Mouse (Mus musculus) forebrain, embryonic 15.5 days (tissue): ENCODE measurements at regions not wholly inside any gene's neighbourhood (a gene's known extent, or its start where the extent isn't known, plus 50 kb on each side); places are given as distances from the start of the nearest gene placed in this dataset.

ENCODE experiments used
- ATAC-seq: fragments of 200-750 bp; cut with Nextera tagmentation; replicated peaks from 2 replicates; pipeline ENCODE4 v1.8.0; 2017; ENCODE audit warnings: mild to moderate bottlenecking, moderate TSS enrichment, moderate library complexity
- H3K27ac ChIP-seq: fragments of 300-500 bp; sonication (generic); replicated peaks from 2 replicates; pipeline ENCODE4 v1.5.1; 2015; ENCODE audit warnings: mild to moderate bottlenecking, inconsistent platforms
- H3K27me3 ChIP-seq: fragments of 300-500 bp; sonication (generic); 2 replicates; pipeline ENCODE4 v1.6.1; 2015; ENCODE audit warnings: inconsistent platforms
- H3K36me3 ChIP-seq: fragments of 300-500 bp; sonication (generic); 2 replicates; pipeline ENCODE4 v1.6.1; 2015; ENCODE audit warnings: mild to moderate bottlenecking, inconsistent platforms
- H3K4me1 ChIP-seq: fragments of 300-500 bp; sonication (generic); 2 replicates; pipeline ENCODE4 v1.6.1; 2015; ENCODE audit warnings: inconsistent platforms
- H3K4me2 ChIP-seq: fragments of 300-500 bp; sonication (generic); replicated peaks from 2 replicates; pipeline ENCODE4 v1.6.1; 2015; ENCODE audit warnings: mild to moderate bottlenecking, inconsistent platforms
- H3K4me3 ChIP-seq: fragments of 300-500 bp; sonication (generic); 2 replicates; pipeline ENCODE4 v1.5.1; 2015; ENCODE audit warnings: mild to moderate bottlenecking, inconsistent platforms
- H3K9ac ChIP-seq: fragments of 300-500 bp; sonication (generic); replicated peaks from 2 replicates; pipeline ENCODE4 v1.6.1; 2015; ENCODE audit warnings: mild to moderate bottlenecking, inconsistent platforms
- H3K9me3 ChIP-seq: fragments of 300-500 bp; sonication (generic); 2 replicates; pipeline ENCODE4 v1.6.1; 2016; ENCODE audit warnings: inconsistent platforms
- WGBS: fragments of 180-500 bp; shearing (Covaris S2); methylation state at CpG from one replicate; pipeline ENCODE4 v1.1.7; 2015; ENCODE audit warnings: mixed read lengths; 5-methylcytosine and 5-hydroxymethylcytosine counted together

- Histone ChIP-seq H3K27ac (no peak overlapping the region), H3K27me3 (no peaks in the 10 kb centered on the region), H3K36me3 (no peaks in the 10 kb centered on the region), H3K4me3 (no peak overlapping the region), H3K9ac (no peak overlapping the region), H3K9me3 (no peaks in the 10 kb centered on the region), H3K4me2 (no peak overlapping the region), H3K4me1 (no peaks in the 10 kb centered on the region)
- 89% methylated on average over 1 of the region's 1 CpGs for WGBS
- ATAC-seq, result no peak
Observed at GRCm38 (mm10) chr15:93950441-93950840, 354.8 kb upstream of the Prickle1 start.

- no peak overlapping the region for H3K4me2 ChIP-seq
- H3K9me3 ChIP-seq, result no peaks in the 10 kb centered on the region
- H3K36me3 ChIP-seq, result no peaks in the 10 kb centered on the region
- no peak overlapping the region for H3K4me3 ChIP-seq
- no peaks in the 10 kb centered on the region for H3K4me1 ChIP-seq
- WGBS, result 82% methylated on average over 4 of the region's 4 CpGs
- no peaks in the 10 kb centered on the region for H3K27me3 ChIP-seq
- no peak overlapping the region for H3K9ac ChIP-seq
- no peak overlapping the region for H3K27ac ChIP-seq
- ATAC-seq, result no peak
Observed at GRCm38 (mm10) chr15:93948902-93949301, 353.2 kb upstream of the Prickle1 start.

- Histone ChIP-seq H3K27ac (no peak overlapping the region), H3K4me2 (no peak overlapping the region), H3K4me3 (no peak overlapping the region), H3K27me3 (no peaks in the 10 kb centered on the region), H3K4me1 (no peaks in the 10 kb centered on the region), H3K36me3 (no peaks in the 10 kb centered on the region), H3K9ac (no peak overlapping the region), H3K9me3 (no peaks in the 10 kb centered on the region)
- WGBS, result 86% methylated on average over 12 of the region's 12 CpGs
- ATAC-seq, result no peak
Observed at GRCm38 (mm10) chr15:93943545-93943944, 347.9 kb upstream of the Prickle1 start.

- Histone ChIP-seq H3K27ac (no peak overlapping the region), H3K4me1 (peaks cover 3% of the 10 kb centered on the region; the same call in 1 of the 2 replicates), H3K9me3 (no peaks in the 10 kb centered on the region), H3K4me3 (no peak overlapping the region), H3K27me3 (no peaks in the 10 kb centered on the region), H3K4me2 (no peak overlapping the region), H3K36me3 (no peaks in the 10 kb centered on the region), H3K9ac (no peak overlapping the region)
- 37% methylated on average over 5 of the region's 5 CpGs for WGBS
- ATAC-seq, result no peak
Observed at GRCm38 (mm10) chr15:93932971-93933496, 337.3 kb upstream of the Prickle1 start.

- Histone ChIP-seq H3K27ac (no peak overlapping the region), H3K4me1 (no peaks in the 10 kb centered on the region), H3K4me2 (no peak overlapping the region), H3K9ac (no peak overlapping the region), H3K27me3 (no peaks in the 10 kb centered on the region), H3K36me3 (no peaks in the 10 kb centered on the region), H3K4me3 (no peak overlapping the region), H3K9me3 (no peaks in the 10 kb centered on the region)
- WGBS, result 35% methylated on average over 6 of the region's 6 CpGs
- ATAC-seq, result no peak
Observed at GRCm38 (mm10) chr15:93926842-93927241, 331.2 kb upstream of the Prickle1 start.

- H3K4me1 ChIP-seq, result no peaks in the 10 kb centered on the region
- no peaks in the 10 kb centered on the region for H3K27me3 ChIP-seq
- H3K27ac ChIP-seq, result no peak overlapping the region
- no peaks in the 10 kb centered on the region for H3K9me3 ChIP-seq
- H3K4me2 ChIP-seq, result no peak overlapping the region
- H3K9ac ChIP-seq, result no peak overlapping the region
- H3K36me3 ChIP-seq, result no peaks in the 10 kb centered on the region
- no peak overlapping the region for H3K4me3 ChIP-seq
- ATAC-seq, result no peak
Observed at GRCm38 (mm10) chr15:93926262-93926661, 330.6 kb upstream of the Prickle1 start.

- Histone ChIP-seq H3K4me1 (no peaks in the 10 kb centered on the region), H3K9me3 (no peaks in the 10 kb centered on the region), H3K9ac (no peak overlapping the region), H3K27ac (no peak overlapping the region), H3K27me3 (no peaks in the 10 kb centered on the region), H3K4me2 (no peak overlapping the region), H3K36me3 (no peaks in the 10 kb centered on the region), H3K4me3 (no peak overlapping the region)
- WGBS, result 89% methylated on average over 6 of the region's 6 CpGs
- no peak for ATAC-seq
Observed at GRCm38 (mm10) chr15:93921457-93922234, 326.0 kb upstream of the Prickle1 start.

- Histone ChIP-seq H3K27me3 (no peaks in the 10 kb centered on the region), H3K9ac (no peak overlapping the region), H3K36me3 (no peaks in the 10 kb centered on the region), H3K9me3 (no peaks in the 10 kb centered on the region), H3K4me1 (no peaks in the 10 kb centered on the region), H3K27ac (no peak overlapping the region), H3K4me3 (no peak overlapping the region), H3K4me2 (no peak overlapping the region)
- 90% methylated on average over 5 of the region's 5 CpGs for WGBS
- ATAC-seq, result no peak
Observed at GRCm38 (mm10) chr15:93920996-93921395, 325.3 kb upstream of the Prickle1 start.

GRCm38 (mm10) chr15:93919577-93919976 lies 323.9 kb upstream of the Prickle1 start:
- WGBS, result 93% methylated on average over 6 of the region's 6 CpGs
- Histone ChIP-seq H3K9ac (no peak overlapping the region), H3K4me2 (no peak overlapping the region), H3K4me3 (no peak overlapping the region), H3K27ac (no peak overlapping the region), H3K9me3 (no peaks in the 10 kb centered on the region), H3K27me3 (no peaks in the 10 kb centered on the region), H3K4me1 (no peaks in the 10 kb centered on the region), H3K36me3 (no peaks in the 10 kb centered on the region)
- no peak for ATAC-seq

- Histone ChIP-seq H3K4me1 (no peaks in the 10 kb centered on the region), H3K4me3 (no peak overlapping the region), H3K4me2 (no peak overlapping the region), H3K9me3 (no peaks in the 10 kb centered on the region), H3K9ac (no peak overlapping the region), H3K27ac (no peak overlapping the region), H3K27me3 (no peaks in the 10 kb centered on the region), H3K36me3 (no peaks in the 10 kb centered on the region)
- ATAC-seq, result no peak
- WGBS, result 52% methylated on average over 3 of the region's 3 CpGs
Observed at GRCm38 (mm10) chr15:93916856-93917255, 321.2 kb upstream of the Prickle1 start.

GRCm38 (mm10) chr15:93913462-93913861 lies 317.8 kb upstream of the Prickle1 start:
- no peak for ATAC-seq
- WGBS, result 84% methylated on average over 5 of the region's 5 CpGs
- Histone ChIP-seq H3K27ac (no peak overlapping the region), H3K4me3 (no peak overlapping the region), H3K9me3 (no peaks in the 10 kb centered on the region), H3K36me3 (no peaks in the 10 kb centered on the region), H3K9ac (no peak overlapping the region), H3K4me1 (peaks cover 5% of the 10 kb centered on the region; the same call in 1 of the 2 replicates), H3K27me3 (no peaks in the 10 kb centered on the region), H3K4me2 (no peak overlapping the region)

- H3K9me3 ChIP-seq, result no peaks in the 10 kb centered on the region
- no peak for ATAC-seq
Observed at GRCm38 (mm10) chr15:93913041-93913440, 317.4 kb upstream of the Prickle1 start.

GRCm38 (mm10) chr15:93910981-93911431 lies 315.3 kb upstream of the Prickle1 start:
- Histone ChIP-seq H3K9me3 (no peaks in the 10 kb centered on the region), H3K4me1 (peaks cover 5% of the 10 kb centered on the region; the same call in 1 of the 2 replicates), H3K4me2 (no peak overlapping the region), H3K36me3 (no peaks in the 10 kb centered on the region), H3K27me3 (no peaks in the 10 kb centered on the region), H3K9ac (no peak overlapping the region), H3K4me3 (no peak overlapping the region), H3K27ac (no peak overlapping the region)
- no peak for ATAC-seq
- WGBS, result 22% methylated on average over 11 of the region's 11 CpGs

More at GRCm38 (mm10) chr15:93913041-93913440, 317.4 kb upstream of the Prickle1 start:
- WGBS, result 71% methylated on average over 7 of the region's 7 CpGs
- no peak overlapping the region for H3K4me3 ChIP-seq
- H3K4me1 ChIP-seq, result peaks cover 5% of the 10 kb centered on the region; the same call in 1 of the 2 replicates
- no peak overlapping the region for H3K9ac ChIP-seq
- no peaks in the 10 kb centered on the region for H3K27me3 ChIP-seq
- no peaks in the 10 kb centered on the region for H3K36me3 ChIP-seq
- no peak overlapping the region for H3K4me2 ChIP-seq
- H3K27ac ChIP-seq, result no peak overlapping the region
